In the genomic region with DNA sequence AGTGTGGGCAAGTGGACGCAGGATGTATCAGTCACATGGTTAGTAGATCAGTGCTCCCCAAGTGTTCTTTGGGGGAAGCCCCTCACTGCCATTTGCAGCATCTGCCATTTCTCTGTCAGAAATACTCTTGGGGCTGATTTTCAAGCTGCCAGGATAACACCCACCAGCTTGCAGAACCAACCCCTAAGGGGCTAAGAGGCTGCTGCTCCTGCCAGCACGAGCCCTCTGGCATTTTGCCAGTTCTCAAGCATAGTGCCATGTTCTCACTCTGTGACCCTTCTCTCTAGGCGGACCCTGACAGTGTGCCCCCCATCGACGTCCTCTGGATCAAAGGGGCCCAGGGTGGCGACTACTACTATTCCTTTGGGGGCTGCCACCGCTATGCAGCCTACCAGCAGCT, we compare ENCODE assay signal across 25 mouse cellular contexts. TPM values are rescaled to one million over a fixed set of nuclear protein-coding genes. Genes with fewer than 3 reads are reported as not detected.
DNase-seq lines count a peak whose midpoint lies in the region; ATAC-seq and TF ChIP-seq lines count a peak whose summit lies in the region.
"Had no signal": no experiment of that assay in that cellular context is flagged by ENCODE, and none has a peak within 500 bp of the region (broad histone marks: within the 10 kb centered on the region; RNA-seq: fewer than 3 reads in every experiment).

No protein-coding gene starts in this region.

- H3K9ac ChIP-seq in forebrain, embryonic 14.5 days (ENCODE audit: low read length): no peak overlapping the region
- no peak overlapping the region for H3K9ac ChIP-seq in forebrain, embryonic 15.5 days (replicated peaks)
- H3K9ac ChIP-seq: embryonic facial prominence, embryonic 12.5 days; forebrain, postnatal 0 days; heart, embryonic 15.5 days; hindbrain, embryonic 13.5 days had no signal

- H3K36me3 ChIP-seq in forebrain, embryonic 14.5 days (ENCODE audit: control insufficient read depth, insufficient read depth, low read length): no peaks in the 10 kb centered on the region
- no peaks in the 10 kb centered on the region for H3K36me3 ChIP-seq in forebrain, embryonic 15.5 days
- no peaks in the 10 kb centered on the region for H3K36me3 ChIP-seq in testis, adult 2 months (ENCODE audit: control insufficient read depth, insufficient read depth, low read length)
- H3K36me3 ChIP-seq: embryonic facial prominence, embryonic 12.5 days; heart, embryonic 15.5 days had no signal

- H3K4me3 ChIP-seq in forebrain, embryonic 14.5 days (ENCODE audit: low read depth, low read length): no peak overlapping the region
- no peak overlapping the region for H3K4me3 ChIP-seq in forebrain, embryonic 15.5 days
- H3K4me3 ChIP-seq in testis, adult 2 months (ENCODE audit: control insufficient read depth, low read depth, low read length): peak overlapping the region; percentile 60
- H3K4me3 ChIP-seq: embryonic facial prominence, embryonic 12.5 days; heart, adult 2 months; heart, embryonic 15.5 days; hindbrain, embryonic 13.5 days had no signal

- H3K9me3 ChIP-seq in forebrain, embryonic 14.5 days (replicated peaks; ENCODE audit: control insufficient read depth, low read length): no peaks in the 10 kb centered on the region
- H3K9me3 ChIP-seq in forebrain, embryonic 15.5 days: no peaks in the 10 kb centered on the region
- H3K9me3 ChIP-seq: embryonic facial prominence, embryonic 12.5 days; heart, embryonic 15.5 days; hindbrain, embryonic 13.5 days had no signal

- peaks cover 7% of the 10 kb centered on the region; the same call in 1 of the 2 replicates for H3K4me1 ChIP-seq in forebrain, embryonic 14.5 days (ENCODE audit: control insufficient read depth, insufficient read depth, low read length)
- H3K4me1 ChIP-seq in forebrain, embryonic 15.5 days: peaks cover 25% of the 10 kb centered on the region
- H3K4me1 ChIP-seq in testis, adult 2 months (ENCODE audit: control insufficient read depth, insufficient read depth, low read length): peaks cover 9% of the 10 kb centered on the region

- no peak for ATAC-seq in forebrain, embryonic 14.5 days
- no peak for ATAC-seq in forebrain, embryonic 15.5 days (replicated peaks)
- ATAC-seq in monocyte, adult 5-6 weeks (replicated peaks; ENCODE audit: insufficient number of reproducible peaks, low FRiP score, low TSS enrichment, poor library complexity, severe bottlenecking): no peak
- ATAC-seq: activated CD4-positive, CD25-positive, alpha-beta regulatory T cell, adult 4 months; forebrain, postnatal 0 days; hindbrain, postnatal 0 days; Patski had no signal

- no peaks in the 10 kb centered on the region for H3K27me3 ChIP-seq in forebrain, embryonic 14.5 days (replicated peaks; ENCODE audit: control insufficient read depth, insufficient read depth, low read length)
- H3K27me3 ChIP-seq in forebrain, embryonic 15.5 days: no peaks in the 10 kb centered on the region
- no peaks in the 10 kb centered on the region for H3K27me3 ChIP-seq in testis, adult 2 months (ENCODE audit: control insufficient read depth, insufficient read depth, low read length)
- H3K27me3 ChIP-seq: hindbrain, embryonic 13.5 days; Patski had no signal

- peak; percentile 37 for DNase-seq in cerebellum, adult 11-12 months
- no peak for DNase-seq in cerebellum, postnatal 36 days
- DNase-seq in forebrain, embryonic 14.5 days (ENCODE audit: low spot score): peak; percentile 57
- DNase-seq in testis, postnatal 14 days (ENCODE audit: low spot score): no peak
- DNase-seq: cerebellum, adult 18-20 months; embryo, embryonic 11 days; forebrain, postnatal 0 days; gastrocnemius, postnatal 14 days; heart, adult 2 months; heart, postnatal 14 days had no signal

- peak overlapping the region; percentile 15; the same call in 1 of the 2 replicates for H3K27ac ChIP-seq in forebrain, embryonic 14.5 days (ENCODE audit: low read depth, low read length)
- H3K27ac ChIP-seq in forebrain, embryonic 15.5 days (replicated peaks): no peak overlapping the region
- H3K27ac ChIP-seq in testis, adult 2 months (ENCODE audit: control insufficient read depth, insufficient read depth, low read depth, low read length): no peak overlapping the region
- H3K27ac ChIP-seq: embryonic facial prominence, embryonic 12.5 days; heart, adult 2 months; heart, embryonic 15.5 days; hindbrain, embryonic 13.5 days; hindbrain, postnatal 0 days had no signal

- WGBS in forebrain, embryonic 14.5 days: 43% methylated on average over 7 of the region's 7 CpGs
- WGBS in forebrain, embryonic 15.5 days: 47% methylated on average over 7 of the region's 7 CpGs

- TF ChIP-seq CTCF in testis, adult 2 months (IDR thresholded peaks at IDR 0.05; ENCODE audit: control insufficient read depth, insufficient read depth, insufficient replicate concordance, low read depth, low read length): no peak

- no peak overlapping the region for H3K4me2 ChIP-seq in forebrain, embryonic 14.5 days (ENCODE audit: low read length)
- H3K4me2 ChIP-seq in forebrain, embryonic 15.5 days (replicated peaks): no peak overlapping the region
- H3K4me2 ChIP-seq: embryonic facial prominence, embryonic 12.5 days; heart, embryonic 11.5 days; heart, embryonic 15.5 days; hindbrain, embryonic 13.5 days had no signal

- no peak for TF ChIP-seq POLR2A in testis, adult 2 months (IDR thresholded peaks at IDR 0.05; ENCODE audit: control insufficient read depth, low read depth, low read length)

RNA-seq across cellular contexts. Expression of a gene that starts 3.4 kb away (rescaled TPM):
- 11.8 and 12.0 TPM in 2 replicates for polyA plus RNA-seq in forebrain, embryonic 14.5 days (2014; fragmentation: Nextera tagmentation; extraction: Ambion mirVana)
- polyA plus RNA-seq in forebrain, embryonic 15.5 days (2015; fragmentation: Nextera tagmentation; extraction: Ambion mirVana): 11.1 and 13.0 TPM in 2 replicates
- 131 and 135 TPM in 2 replicates for polyA plus RNA-seq in testis, adult 2 months (2012; rRNA removed)
- total RNA-seq in monocyte, adult 5-6 weeks (2017): 14.1 to 28.0 TPM (median 16.1 TPM) in 3 replicates

RNA-seq across cellular contexts. Expression of a gene that starts 27.4 kb away (rescaled TPM):
- 16.1 and 16.2 TPM in 2 replicates for polyA plus RNA-seq in forebrain, embryonic 14.5 days (2014; fragmentation: Nextera tagmentation; extraction: Ambion mirVana)
- polyA plus RNA-seq in forebrain, embryonic 15.5 days (2015; fragmentation: Nextera tagmentation; extraction: Ambion mirVana): 20.9 and 22.9 TPM in 2 replicates
- polyA plus RNA-seq in testis, adult 2 months (2012; rRNA removed): 0.19 and 0.21 TPM in 2 replicates
- not detected in 3 replicates for total RNA-seq in monocyte, adult 5-6 weeks (2017)
- total RNA-seq: common myeloid progenitor, adult 5-6 weeks; gastrocnemius, adult 18-20 months; heart, adult 2 months; heart, postnatal 14 days; hematopoietic stem cell, adult 5-6 weeks; MEL had no signal
- polyA plus RNA-seq: activated CD4-positive, CD25-positive, alpha-beta regulatory T cell, adult 4 months; C2C12; heart, adult 2 months; heart, embryonic 15.5 days; Patski had no signal

RNA-seq across cellular contexts. Expression of a gene that starts 34.7 kb away (rescaled TPM):
- polyA plus RNA-seq in forebrain, embryonic 14.5 days (2014; fragmentation: Nextera tagmentation; extraction: Ambion mirVana): 1.1 and 1.7 TPM in 2 replicates
- polyA plus RNA-seq in forebrain, embryonic 15.5 days (2015; fragmentation: Nextera tagmentation; extraction: Ambion mirVana): 1.8 and 2.2 TPM in 2 replicates
- 0.53 and 0.96 TPM in 2 replicates for polyA plus RNA-seq in testis, adult 2 months (2012; rRNA removed)
- not detected in 3 replicates for total RNA-seq in monocyte, adult 5-6 weeks (2017)
- total RNA-seq: MEL had no signal
- polyA plus RNA-seq: activated CD4-positive, CD25-positive, alpha-beta regulatory T cell, adult 4 months; C2C12; Patski had no signal

Comparison
In these comparisons a context has a peak if more than half of its experiments do, and no peak if none do; other contexts are left out.
1. DNase-seq: peak in cerebellum, adult 11-12 months (single experiment) and forebrain, embryonic 14.5 days (single experiment); none in cerebellum, postnatal 36 days (0 of 2) and testis, postnatal 14 days (single experiment).
2. RNA of a gene that starts 27.4 kb away (polyA plus RNA-seq): 20.9 to 22.9 TPM in forebrain, embryonic 15.5 days and 16.1 to 16.2 TPM in forebrain, embryonic 14.5 days; 0.19 to 0.21 TPM in testis, adult 2 months; every median in the first group is over 10 times any median in the second.